Mouse (Mus musculus) layer of hippocampus, adult 11-12 months (tissue): ENCODE measurements around the gene Gm498.
A peak's percentile ranks its signal among the peaks of the same experiment; 100 is the strongest.

ENCODE experiments used
- DNase-seq: peaks from one replicate; pipeline ENCODE4 v3.0.0; 2022; ENCODE audit warnings: low spot score

Gm498 gene

DNA sequence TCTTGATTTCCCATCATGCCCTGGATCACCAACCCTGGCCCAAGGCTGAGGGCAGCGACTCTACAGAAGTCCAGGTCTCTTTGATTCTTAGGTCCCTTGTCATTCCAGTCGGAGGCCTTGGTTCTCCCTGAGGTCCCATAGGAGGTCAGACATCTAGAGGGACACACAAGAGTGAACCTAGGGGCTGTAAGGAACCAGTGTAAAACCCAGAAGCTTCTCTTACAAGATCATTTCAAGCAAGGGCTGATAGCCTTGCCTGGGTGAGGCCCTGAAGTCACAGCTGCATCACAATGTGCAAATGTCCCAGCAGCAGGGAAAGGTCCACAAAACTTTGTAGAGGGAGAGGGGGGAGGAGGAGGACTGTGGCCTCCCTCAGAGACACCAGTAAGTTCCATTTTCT lies at the start of gene Gm498:
Gene Gm498, plus strand, starts transcription at position 301 of the 400 bp plus-strand sequence.
- DNase-seq = no peak

DNA sequence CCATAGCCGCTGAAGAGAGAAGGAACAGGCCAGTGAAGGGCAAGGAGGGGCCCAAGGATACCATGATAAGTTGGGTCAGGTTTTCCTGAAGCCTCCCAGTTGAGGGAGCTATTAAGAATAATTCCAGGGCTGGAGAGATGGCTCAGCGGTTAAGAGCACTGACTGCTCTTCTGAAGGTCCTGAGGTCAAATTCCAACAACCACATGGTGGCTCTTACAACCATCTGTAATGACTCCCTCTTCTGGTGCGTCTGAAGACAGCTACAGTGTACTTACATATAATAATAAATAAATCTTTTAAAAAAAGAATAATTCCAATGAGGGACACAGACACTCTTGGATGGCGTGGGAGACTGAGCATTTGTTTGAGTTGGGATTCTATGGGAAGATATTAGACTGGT lies 47.4 kb upstream of the Gm498 start:
- no peak for DNase-seq

DNA sequence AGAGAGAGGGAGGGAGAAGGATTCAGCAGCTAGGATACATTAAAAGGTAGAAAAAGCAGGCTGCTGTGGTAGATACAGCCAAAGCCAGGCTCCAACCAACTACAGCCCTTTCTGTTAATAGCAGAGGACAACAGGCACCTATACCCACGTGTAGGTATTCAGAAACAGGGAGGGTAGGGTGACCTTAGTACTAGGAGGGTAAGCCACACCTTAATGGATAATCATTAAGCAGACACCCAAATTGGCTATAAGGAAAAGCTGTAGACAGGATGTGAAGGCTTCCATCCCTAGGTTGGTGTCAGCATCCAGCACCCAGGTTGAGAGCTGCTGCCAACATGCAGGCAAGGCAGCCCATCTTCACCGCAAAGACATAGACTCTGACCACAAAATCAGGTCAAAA lies 45.4 kb upstream of the Gm498 start:
- DNase-seq = no peak

DNA sequence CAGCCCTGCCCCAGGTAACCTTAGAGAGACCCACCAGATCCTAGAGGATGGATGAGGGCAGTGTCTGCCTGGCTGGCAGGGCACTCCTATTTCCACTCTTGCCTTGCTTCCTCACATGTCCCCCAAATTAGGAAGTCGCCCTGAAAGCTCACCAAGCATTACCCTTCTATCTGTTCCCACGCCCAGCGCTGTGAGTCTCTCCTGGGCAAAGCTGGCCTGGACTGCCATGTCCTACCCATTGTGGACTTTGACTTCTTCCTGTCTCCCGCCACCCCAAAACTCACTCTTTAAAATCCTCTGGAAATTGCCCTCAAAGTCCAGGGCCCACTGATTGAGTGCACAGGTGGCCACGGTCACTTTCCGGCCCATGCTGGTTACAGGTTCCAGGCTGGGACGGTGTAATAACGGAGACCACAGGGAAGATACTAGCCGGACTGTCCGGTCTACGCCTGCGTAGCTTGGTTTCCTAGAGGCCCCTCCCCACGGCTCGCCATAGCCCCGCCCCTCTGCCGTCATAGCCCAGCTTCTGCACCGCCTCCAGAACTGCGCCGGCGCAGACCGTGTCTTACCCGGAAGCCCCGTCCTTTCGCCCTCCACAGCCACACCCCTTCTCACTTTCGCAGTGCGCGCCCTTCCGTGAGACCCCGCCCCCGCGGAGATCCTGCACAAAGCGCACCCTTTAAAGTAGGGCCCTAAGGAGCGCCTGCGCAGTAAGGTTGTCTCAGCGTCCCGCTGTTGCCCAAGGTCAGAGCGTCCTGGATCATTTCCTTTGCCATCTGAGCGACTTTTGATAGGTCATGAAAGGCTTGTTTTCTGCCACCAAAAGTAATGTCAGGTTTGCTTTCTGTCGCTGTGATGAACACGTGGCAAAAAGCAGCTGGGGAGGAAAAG lies 44.0 kb upstream of the Gm498 start, which contains the start of the genes Nadsyn1 and Dhcr7:
Gene Nadsyn1, minus strand, starts transcription at position 475 of the 891 bp plus-strand sequence.
Gene Dhcr7, plus strand, starts transcription at position 771 of the 891 bp plus-strand sequence.
- peak; percentile 99 for DNase-seq

DNA sequence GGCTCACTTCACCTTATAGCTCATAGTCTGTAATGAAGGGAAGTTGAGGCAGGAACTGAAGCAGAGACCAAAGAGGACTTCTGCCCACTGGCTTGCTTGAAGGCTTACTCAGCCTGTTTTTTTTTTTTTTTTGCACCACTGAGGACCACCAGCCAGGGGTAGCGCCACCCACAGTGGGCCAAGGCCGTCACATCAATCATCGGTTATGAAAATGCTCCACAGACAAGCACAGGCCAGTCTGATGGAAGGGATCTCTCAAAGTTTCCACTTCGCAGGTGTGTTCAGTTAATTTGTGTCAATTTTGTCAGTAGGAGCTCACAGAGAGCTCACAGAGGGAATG lies 43.4 kb upstream of the Gm498 start:
- no peak for DNase-seq

DNA sequence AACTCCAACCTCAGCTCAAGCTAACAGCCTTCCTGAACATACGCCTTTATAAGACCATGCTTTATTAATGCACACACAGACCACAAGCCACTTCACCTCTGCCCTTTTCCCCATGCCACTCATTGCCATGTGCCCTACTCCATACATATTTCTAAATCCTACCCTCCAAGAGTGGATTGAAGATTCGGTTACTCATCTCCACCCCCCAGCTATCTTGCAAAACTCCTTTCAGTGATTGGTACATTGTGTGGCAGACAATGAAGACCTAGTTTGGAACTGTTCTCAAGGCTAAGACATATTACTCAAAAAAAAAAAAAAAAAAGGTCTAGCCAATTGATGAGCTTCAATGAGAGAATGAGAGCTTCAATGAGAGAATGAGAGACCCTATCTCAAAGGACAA lies 39.7 kb upstream of the Gm498 start:
- DNase-seq = no peak

DNA sequence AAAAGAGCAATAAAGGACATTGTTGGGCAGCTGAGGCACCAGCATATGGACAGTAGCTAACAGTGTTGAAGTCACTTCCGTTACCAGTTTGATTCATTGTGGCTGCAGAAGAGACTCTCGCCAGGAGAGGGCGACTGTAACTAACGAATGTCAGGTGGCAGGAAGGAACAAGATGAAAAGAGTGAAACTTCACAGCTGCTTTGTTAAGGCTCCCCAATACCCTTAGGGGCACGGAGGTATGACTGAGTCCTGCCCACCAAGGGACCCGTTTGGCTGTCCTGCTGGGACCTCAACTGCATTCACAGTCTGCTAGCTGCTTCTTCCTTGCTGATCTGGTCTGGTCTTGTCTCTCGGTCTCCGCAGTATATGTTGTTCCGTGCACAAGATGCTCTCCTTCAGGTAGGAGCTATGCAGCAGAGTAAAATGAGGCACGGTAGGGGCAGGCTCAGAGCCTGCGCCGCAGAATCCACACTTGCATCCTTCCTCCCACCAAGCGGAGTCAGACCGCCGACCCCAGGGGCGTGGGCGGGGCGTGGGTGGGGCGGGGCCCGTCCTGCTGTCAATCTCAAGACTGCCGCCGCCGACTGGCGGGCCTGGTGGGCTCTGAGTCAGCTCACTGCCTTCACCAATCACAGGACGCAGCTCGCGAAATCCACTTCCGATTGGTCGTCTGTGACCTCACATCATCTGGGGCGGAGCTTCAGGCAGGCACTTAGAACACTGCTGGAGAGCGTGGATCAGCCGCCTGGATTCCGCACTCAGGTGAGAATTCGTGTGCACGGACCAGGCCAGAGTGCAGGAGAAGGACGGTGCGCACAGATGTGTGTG lies 36.9 kb upstream of the Gm498 start:
- peak; percentile 97 for DNase-seq

DNA sequence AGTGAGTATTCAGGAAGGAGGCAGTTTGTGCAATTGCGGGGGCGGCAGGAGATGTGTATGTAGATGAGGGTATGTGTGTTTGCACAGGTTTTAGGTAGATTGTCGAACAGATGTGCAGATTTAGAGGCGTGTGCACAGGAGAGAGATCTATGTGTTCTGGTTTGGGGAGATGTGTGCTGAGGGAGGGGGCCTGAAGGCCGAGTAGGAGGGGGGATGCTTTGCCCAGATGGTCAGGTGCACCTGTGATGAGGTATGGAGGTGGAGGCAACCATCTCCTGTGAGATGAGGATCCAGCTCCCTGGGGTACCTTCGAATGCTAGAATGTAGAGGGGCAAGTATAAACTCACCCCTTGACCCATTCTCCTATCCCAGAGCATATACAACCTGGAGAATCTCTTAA lies 36.2 kb upstream of the Gm498 start:
- no peak for DNase-seq

DNA sequence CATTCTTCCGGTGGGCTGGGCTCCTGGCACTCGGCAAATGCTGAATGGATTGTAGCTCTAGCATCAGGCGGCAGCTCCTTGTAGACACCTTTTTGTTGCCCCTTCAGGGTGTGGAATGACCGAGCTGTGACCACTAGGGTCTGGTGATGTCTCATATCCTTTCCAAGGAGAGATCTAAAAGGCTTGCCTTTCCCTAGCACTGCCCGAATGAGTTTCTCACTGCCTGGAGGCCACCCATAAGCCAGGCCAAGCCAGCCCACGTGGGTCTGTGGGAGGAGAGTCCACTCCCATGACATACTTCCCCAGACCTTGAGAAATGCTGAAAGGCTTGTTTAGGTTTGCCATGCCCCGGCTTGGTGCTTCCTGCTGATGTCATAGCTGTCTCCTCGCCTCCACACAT lies 34.4 kb upstream of the Gm498 start:
- DNase-seq = no peak

DNA sequence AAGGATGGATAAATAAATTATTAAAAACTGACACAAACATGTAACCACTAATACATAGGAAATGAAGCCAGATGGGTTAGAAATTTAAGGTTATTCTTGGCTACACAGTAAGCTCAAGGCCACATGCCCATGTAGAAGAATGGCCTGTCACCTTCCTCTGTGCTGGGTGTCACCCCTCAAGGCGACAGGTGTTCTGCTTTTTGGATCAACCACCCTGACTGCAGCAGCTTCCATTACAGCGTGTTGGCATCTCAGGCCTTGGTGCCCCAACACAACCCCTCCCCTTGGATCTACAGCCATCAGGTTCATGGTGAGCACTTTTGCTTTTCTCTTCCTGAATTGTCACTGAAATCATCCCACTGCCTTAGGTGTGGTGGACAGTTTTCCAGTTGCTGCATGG lies 34.0 kb upstream of the Gm498 start:
- no peak for DNase-seq

DNA sequence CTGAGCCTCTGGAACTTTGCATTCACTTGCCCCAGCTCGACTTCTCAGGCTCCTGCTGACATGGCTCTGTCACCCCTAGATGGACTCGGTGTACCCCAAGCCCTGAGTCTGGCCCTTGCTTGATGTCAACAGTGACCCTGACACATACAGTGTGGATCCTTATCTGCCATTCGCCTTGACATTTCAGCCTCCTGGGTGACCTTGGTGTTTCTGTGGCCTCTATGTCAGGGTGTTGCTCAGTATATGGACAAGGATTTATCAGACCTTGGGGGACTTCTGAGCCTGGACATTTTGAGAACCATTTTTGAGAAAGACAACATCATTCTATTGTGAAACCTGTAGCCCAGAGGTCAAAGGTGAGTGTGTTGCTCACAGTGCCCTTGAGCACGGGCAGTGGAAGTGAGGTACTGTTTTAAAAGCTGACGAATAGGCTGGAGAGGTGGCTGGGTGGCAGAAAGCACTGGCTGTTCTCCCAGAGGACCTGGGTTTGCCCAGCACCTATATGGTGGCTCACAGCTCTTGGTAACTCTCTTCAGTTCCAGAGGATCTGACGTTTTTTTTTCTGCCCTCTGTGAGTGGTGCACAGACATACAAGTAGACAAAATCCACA lies 33.0 kb upstream of the Gm498 start:
- DNase-seq = no peak

DNA sequence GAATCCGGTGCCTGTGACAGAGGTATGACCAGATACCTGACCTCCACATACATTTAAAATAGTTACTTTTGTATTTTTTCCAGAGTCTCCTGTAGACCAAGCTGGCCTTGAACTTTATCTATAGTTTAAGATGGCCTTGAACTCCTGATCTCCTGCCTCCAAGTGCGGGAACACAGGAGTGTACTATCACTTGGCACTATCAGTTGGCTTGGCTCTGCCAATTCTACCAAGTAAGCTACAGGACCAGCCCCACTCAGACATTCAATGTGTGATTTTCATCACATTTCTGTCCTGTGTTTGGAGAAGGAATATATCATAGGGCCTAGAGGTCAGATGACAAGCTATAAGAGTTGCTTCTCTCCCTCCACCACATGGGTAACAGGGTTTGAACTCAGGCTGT lies 32.3 kb upstream of the Gm498 start:
- DNase-seq = no peak

DNA sequence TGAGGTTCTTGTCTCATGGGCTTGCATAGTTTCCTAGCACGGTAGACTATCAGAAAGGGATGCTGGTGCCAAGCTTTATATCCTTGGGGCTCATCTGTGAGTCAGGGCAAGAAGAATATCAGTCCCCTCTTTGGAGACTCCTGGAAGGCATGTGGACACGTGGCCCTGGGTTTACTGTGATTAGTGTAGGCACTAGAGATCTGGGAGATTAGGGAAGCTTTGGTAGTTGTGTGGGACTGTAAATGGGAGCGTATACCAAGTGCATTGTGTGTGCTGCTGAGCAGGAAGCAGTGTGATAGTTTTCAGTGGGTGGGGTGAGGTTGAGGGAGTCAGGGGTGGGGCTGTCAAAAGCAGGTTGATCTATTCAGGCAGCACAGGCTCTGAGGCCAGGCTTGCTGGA lies 31.7 kb upstream of the Gm498 start:
- DNase-seq = no peak

DNA sequence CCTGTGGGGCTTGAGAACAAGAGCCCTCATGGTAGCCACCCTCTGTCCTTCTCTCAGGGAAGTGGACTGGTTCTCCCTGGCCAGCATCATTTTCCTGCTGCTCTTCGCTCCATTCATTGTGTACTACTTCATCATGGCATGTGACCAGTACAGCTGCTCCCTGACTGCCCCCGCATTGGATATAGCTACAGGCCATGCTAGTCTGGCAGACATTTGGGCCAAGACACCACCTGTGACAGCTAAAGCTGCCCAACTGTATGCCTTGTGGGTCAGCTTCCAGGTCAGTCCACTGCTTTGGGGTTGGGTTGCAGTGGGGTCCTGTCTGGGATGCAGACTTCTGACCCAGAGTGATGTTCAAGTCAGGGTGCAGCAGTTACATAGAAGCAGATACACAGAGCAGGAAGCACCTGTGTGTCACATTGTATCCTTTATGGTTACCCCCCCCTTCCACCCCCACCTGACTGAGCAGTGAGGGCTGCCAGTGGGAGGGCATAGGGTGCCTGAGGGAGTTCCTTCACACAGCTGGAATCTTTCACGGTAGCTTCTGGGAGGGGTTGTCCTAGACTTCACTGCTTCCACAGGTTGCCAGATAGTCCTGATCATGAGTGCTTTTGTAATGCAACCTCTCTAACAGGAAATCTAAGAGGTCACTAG lies 28.8 kb upstream of the Gm498 start:
- DNase-seq = no peak

DNA sequence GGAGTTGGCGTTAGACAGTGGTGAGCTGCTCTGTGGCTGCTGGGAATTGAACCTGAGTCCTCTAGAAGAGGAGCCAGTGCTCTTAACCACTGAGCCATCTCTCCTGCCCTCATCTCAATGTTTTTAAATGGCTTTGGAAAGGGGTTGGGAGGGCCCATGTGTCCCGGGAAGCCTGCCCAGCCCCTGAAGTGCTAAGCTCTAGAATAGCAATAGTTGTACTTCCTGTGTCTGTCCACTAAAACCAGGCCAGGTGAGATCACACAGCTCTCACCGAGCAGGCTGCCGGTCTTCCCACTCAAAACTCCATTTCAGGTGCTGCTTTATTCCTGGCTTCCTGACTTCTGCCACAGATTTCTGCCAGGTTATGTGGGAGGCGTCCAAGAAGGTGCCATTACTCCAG lies 26.5 kb upstream of the Gm498 start:
- no peak for DNase-seq

DNA sequence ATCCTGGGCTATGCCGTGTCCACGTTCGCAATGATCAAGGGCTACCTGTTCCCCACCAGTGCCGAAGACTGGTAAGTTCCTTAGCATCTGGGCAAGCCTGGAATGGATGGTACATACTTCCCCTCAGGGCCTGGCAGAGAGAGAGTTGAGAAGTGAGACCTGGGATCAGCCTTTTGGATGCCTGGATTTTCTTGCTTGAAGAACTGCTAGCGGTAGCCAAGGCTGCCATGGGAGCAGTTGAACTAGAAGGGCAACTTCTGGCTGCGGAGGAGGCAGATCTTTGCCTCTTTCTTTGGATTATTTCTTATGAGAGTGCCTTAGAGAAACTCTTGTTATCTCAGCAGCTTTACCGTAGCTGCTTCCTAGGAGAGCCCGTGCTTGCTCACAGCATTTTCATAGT lies 25.3 kb upstream of the Gm498 start:
- DNase-seq = no peak

DNA sequence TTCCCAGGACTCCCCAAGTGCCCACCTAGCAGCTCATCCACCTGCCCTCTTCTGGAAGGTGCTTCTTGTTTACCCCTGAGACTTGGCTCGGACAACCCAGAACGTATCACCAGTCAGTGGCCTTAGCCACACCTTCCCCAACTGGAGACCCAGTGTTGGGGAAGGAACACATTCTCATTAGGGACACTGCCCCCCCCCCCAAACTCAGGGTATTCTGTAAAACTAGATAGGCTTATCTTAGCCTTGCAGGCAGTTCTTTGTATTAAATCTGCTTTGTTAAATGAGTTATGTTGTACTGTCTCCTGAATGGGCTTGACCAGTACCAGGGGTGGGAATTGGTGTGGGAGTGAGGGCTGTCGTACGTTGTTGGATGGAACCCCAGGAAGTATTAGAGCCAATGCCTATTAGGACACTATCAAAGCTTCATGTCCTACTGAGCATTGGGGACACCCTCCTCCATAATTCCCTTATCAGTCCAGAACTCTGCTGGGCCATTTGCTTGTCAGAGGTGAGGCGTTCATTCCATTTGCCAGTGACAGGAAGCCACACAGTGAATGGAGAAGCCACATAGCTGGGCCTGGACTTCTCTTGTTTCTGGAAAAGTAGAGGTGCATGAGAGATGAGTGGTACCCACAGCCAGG lies 18.4 kb upstream of the Gm498 start:
- DNase-seq = no peak

DNA sequence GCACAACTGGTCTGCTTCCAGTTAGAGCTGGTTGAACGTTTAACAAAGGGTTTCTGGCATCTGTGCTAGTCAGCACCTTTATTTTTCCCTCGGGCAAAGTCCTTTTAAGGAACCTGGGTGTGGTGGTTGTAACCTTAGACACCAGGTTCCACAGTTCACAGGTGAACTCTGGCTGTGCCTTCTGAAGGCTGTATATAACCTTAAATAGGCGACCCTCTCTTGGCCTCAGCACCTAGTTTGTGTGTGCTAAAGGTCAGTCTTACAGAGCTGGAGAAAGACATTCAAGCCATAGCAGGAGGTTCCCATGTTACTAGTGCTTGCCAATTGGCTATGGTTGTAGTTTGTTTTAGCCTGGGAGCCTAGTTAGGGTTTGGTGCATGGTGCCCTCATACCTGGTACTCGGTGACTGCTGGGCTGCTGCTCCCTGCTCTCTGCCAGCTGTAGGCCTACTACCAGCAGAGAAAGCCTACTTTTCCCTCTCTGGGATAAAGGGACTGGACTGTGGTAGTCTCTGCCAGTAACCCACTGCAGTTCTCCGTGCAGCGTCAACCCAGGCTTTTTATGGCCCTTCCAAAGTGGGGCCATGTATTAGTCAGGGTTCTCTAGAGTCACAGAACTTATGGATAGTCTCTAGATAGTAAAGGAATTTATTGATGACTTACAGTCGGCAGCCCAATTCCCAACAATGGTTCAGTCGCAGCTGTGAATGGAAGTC lies 17.7 kb upstream of the Gm498 start:
- DNase-seq = no peak

DNA sequence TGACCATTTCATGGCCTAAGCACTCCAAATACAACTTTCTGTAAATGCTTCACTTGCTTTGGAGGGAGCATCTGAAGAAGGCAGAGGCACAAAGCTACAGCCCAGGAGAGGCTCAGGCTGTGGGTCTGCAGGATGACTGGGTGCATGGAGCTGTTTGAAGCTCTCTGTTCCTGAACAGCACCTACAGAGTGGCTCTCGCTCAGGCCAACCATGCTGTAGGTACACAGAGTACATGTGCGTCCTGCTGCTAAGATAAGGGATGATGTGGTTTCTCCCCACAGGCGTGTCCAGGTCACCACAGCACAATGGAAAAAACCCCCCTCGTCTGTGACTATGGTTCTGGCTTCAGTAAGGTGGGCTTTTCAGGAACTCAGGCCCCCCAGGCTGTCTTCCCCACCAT lies 2.2 kb downstream of the Gm498 start:
- DNase-seq = no peak

DNA sequence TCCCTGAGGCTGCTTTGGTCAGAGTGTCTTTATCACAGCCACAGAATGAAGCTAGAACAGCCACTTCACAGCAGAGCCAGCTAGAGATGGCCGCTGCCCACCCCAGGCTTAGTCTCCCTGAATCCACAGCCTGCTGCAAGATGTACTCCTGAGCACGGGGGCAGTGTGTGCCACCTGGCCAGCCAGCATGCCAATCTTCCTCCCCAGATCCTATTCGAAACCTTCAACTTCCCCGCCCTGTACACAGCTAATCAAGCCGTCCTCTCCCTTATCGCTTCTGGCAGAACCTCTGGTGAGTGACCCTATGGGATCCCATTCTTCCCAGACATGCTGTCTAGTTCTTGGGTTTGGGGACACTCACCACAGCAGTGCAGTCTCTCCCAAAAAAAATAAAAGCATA lies 17.1 kb downstream of the Gm498 start:
- DNase-seq = no peak

DNA sequence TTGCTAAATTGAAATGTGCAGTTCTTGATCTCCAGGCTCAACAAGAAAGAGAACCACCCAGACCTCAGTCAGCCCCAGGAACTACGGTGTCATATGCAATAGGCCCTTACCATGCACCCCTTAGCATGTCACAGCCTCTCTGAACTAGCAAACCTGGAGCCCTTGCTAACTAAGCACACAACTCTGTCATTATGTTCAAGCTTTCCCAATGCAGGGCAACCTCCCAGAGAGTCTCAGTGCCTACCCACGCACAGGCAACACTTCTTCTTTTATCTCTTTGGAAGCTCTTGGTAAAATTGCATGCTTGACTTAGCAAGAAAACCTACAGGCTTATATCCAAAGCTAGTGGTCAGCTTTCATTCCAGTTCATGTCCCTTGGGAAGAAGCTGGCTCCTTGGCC lies 24.5 kb downstream of the Gm498 start:
- DNase-seq = no peak
